Mouse (Mus musculus) thymus, adult 2 months (tissue): ENCODE measurements at regions not wholly inside any gene's neighbourhood (a gene's known extent, or its start where the extent isn't known, plus 50 kb on each side); places are given as distances from the start of the nearest gene placed in this dataset.
A peak's percentile ranks its signal among the peaks of the same experiment; 100 is the strongest.

Source experiments
- DNase-seq: peaks from one replicate; pipeline ENCODE4 v3.0.0; 2021
- H3K27ac ChIP-seq: fragments of 200-500 bp; 2 replicates; pipeline ENCODE4 v1.5.1; 2012; ENCODE audit warnings: low read length, control low read depth; ENCODE audit not compliant: control insufficient read depth, insufficient read depth
- H3K27me3 ChIP-seq: fragments of 200-500 bp; 2 replicates; pipeline ENCODE4 v1.6.1; 2012; ENCODE audit warnings: mild to moderate bottlenecking, low read length, moderate library complexity, mixed read lengths; ENCODE audit not compliant: control insufficient read depth, insufficient read depth
- H3K36me3 ChIP-seq: fragments of 200-500 bp; 2 replicates; pipeline ENCODE4 v1.6.1; 2012; ENCODE audit warnings: mild to moderate bottlenecking, low read length, moderate library complexity; ENCODE audit not compliant: control insufficient read depth, insufficient read depth
- H3K4me1 ChIP-seq: fragments of 200-500 bp; replicated peaks from 2 replicates; pipeline ENCODE4 v1.6.1; 2012; ENCODE audit warnings: low read length; ENCODE audit not compliant: control insufficient read depth, insufficient read depth
- H3K4me3 ChIP-seq: fragments of 200-500 bp; 2 replicates; pipeline ENCODE4 v1.5.1; 2012; ENCODE audit warnings: mild to moderate bottlenecking, low read length, control low read depth, moderate library complexity; ENCODE audit not compliant: control insufficient read depth, insufficient read depth
- CTCF ChIP-seq: fragments of 200-500 bp; IDR thresholded peaks from 2 replicates; pipeline ENCODE4 v1.5.1; 2012; ENCODE audit warnings: mild to moderate bottlenecking, control low read depth, low read length, moderate library complexity, borderline replicate concordance; ENCODE audit not compliant: control insufficient read depth, poor library complexity, insufficient read depth; ENCODE audit errors: extremely low read depth
- POLR2A ChIP-seq: fragments of 200-500 bp; IDR thresholded peaks from 2 replicates; pipeline ENCODE4 v1.6.1; 2012; ENCODE audit warnings: mild to moderate bottlenecking, low read length, control low read depth, moderate library complexity; ENCODE audit not compliant: control insufficient read depth, poor library complexity, insufficient read depth; ENCODE audit errors: extremely low read depth
- WGBS: fragments of 180-500 bp; shearing (Covaris S2); methylation state at CpG from one replicate; pipeline ENCODE4 v1.1.7; 2018; 5-methylcytosine and 5-hydroxymethylcytosine counted together

DNA sequence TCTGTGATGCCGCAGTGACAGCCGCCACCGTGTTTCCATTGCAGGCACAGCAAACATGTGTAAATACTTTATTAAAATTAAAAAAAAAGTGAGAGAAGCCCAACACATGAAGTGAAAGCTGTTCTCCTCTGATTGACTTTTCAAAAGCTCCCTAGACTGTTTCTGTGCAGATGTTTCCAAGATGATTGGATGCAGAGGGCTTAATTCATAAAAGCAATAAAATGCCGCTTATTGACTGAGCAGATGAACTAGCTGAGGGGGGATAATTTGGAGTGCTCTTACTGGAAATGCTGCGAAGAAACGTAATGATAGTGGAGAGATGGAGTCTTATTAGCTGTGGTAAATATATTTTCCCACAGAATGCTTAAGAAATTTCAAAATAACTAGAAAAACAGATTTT, 170.4 kb downstream of the Rnf144a start:
- no peaks in the 10 kb centered on the region; the same call in 1 of the 2 replicates for H3K4me1 ChIP-seq
- DNase-seq = no peak
- WGBS = 96% methylated on average over 6 of the region's 6 CpGs
- H3K27ac ChIP-seq = no peak overlapping the region
- H3K27me3 ChIP-seq = no peaks in the 10 kb centered on the region
- H3K36me3 ChIP-seq = no peaks in the 10 kb centered on the region
- TF ChIP-seq POLR2A (no peak), CTCF (no peak)
- H3K4me3 ChIP-seq = no peak overlapping the region

DNA sequence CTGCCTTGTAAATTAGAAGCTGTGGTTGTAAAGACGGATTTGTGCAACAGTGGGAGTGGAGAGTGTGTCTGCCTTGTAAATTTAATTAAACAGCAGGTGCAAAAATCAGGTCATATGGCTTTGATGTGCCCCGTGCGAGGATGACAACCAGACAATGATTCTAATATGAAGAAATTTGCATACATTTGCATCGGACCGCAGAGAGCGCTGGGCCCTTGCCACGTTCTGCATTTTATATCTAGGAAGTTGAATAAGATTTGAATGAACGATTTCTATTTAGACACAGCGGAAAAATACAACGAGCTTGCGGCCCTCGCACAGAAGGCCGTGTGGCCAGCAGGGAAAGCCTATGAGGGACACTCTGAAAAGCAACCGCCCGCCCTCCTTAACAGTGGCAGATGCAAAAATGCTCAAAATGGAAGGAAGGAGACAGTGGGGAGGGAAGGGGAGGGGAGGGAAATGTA, 187.5 kb downstream of the Rnf144a start:
- 93% methylated on average over 15 of the region's 15 CpGs for WGBS
- H3K27me3 ChIP-seq = no peaks in the 10 kb centered on the region
- H3K4me1 ChIP-seq = no peaks in the 10 kb centered on the region
- no peaks in the 10 kb centered on the region for H3K36me3 ChIP-seq
- no peak for DNase-seq
- H3K4me3 ChIP-seq = no peak overlapping the region
- no peak overlapping the region for H3K27ac ChIP-seq
- no peak for TF ChIP-seq POLR2A

DNA sequence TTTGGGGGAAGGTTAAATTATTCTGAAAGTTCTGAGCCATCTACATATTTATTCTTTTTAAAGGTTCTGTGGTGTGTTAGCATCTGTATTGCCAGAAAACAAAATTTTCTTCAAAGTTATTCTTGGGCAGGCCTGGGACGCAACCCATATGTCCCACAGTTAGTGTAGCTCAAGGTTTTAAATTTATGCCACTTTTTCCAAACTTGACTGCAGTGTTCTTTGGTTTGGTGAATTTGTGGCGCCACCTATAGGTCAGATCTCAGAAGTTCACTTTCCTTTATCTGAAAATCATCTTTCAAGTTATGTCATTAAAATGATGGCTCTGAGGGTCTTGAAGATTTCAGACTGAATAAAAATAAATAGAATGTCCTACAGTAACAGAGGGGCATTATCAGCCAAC, 188.7 kb downstream of the Rnf144a start:
- DNase-seq = peak; percentile 52
- WGBS = 11% methylated on average over 2 of the region's 2 CpGs
- no peaks in the 10 kb centered on the region for H3K27me3 ChIP-seq
- H3K27ac ChIP-seq = no peak overlapping the region
- no peaks in the 10 kb centered on the region for H3K4me1 ChIP-seq
- no peaks in the 10 kb centered on the region for H3K36me3 ChIP-seq
- no peak for TF ChIP-seq CTCF
- no peak overlapping the region for H3K4me3 ChIP-seq

DNA sequence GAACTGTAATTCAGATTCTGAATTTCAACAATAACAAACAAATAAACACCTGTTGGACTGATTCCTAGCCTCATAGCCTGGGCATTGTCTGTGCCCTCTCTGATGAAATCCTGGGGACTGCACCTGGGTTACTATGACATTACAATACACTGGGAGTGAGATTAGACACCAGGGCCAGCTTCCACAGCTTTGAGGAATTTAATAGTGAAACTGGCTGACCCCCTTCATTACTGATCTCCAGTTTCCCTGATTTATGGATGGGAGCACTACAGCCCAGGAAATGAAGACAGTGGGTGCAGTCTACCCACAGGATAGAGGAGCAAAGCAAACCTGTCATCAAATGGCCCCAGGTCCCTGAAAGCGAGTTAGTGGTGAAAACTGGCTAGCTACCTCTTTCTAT, 202.6 kb downstream of the Rnf144a start:
- no peaks in the 10 kb centered on the region for H3K4me1 ChIP-seq
- H3K36me3 ChIP-seq = no peaks in the 10 kb centered on the region
- H3K27ac ChIP-seq = no peak overlapping the region
- H3K27me3 ChIP-seq = no peaks in the 10 kb centered on the region
- no peak for TF ChIP-seq CTCF
- no peak for TF ChIP-seq POLR2A
- H3K4me3 ChIP-seq = no peak overlapping the region
- WGBS = 75% methylated on average over 1 of the region's 1 CpGs
- no peak for DNase-seq

- Histone ChIP-seq H3K4me3 (no peak overlapping the region), H3K36me3 (no peaks in the 10 kb centered on the region), H3K27ac (no peak overlapping the region), H3K4me1 (no peaks in the 10 kb centered on the region), H3K27me3 (no peaks in the 10 kb centered on the region)
- WGBS = 81% methylated on average over 10 of the region's 10 CpGs
- TF ChIP-seq CTCF = no peak
- TF ChIP-seq POLR2A = no peak
- DNase-seq = no peak
Observed at GRCm38 (mm10) chr12:26211423-26211822, 203.6 kb downstream of the Rnf144a start.

- no peak overlapping the region for H3K4me3 ChIP-seq
- TF ChIP-seq POLR2A (no peak), CTCF (no peak)
- DNase-seq = no peak
- no peaks in the 10 kb centered on the region for H3K36me3 ChIP-seq
- H3K27me3 ChIP-seq = no peaks in the 10 kb centered on the region
- WGBS = 46% methylated on average over 4 of the region's 4 CpGs
- no peaks in the 10 kb centered on the region for H3K4me1 ChIP-seq
- H3K27ac ChIP-seq = no peak overlapping the region
Observed at GRCm38 (mm10) chr12:26206751-26207150, 208.3 kb downstream of the Rnf144a start.

DNA sequence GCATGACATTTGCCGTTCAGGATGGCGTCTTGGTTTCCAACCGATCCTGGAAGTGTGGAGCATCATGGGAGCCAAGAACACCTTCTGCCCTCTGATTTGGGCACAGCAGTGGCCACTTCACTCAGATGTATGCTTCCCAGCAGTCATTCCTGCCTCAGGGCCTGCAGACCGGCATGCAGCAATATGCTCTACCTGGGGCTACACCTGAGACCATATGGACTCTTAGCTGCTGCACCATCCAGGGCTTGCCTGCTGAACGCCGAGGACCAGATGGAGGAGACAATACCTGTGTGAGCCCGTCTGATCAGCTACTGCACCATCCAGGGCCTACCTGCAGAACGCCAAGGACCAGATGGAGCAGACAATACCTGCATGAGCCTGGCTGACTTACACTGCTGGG, 209.0 kb downstream of the Rnf144a start:
- no peak for DNase-seq
- Histone ChIP-seq H3K27ac (no peak overlapping the region), H3K27me3 (no peaks in the 10 kb centered on the region), H3K4me1 (no peaks in the 10 kb centered on the region), H3K4me3 (no peak overlapping the region), H3K36me3 (no peaks in the 10 kb centered on the region)
- 94% methylated on average over 8 of the region's 8 CpGs for WGBS
- TF ChIP-seq CTCF (no peak), POLR2A (no peak)
